Mouse (Mus musculus) mesoderm, embryonic 11.5 days (tissue): Measurements from ENCODE around the gene Kng2.
"Not testable (repeated sequence)": the region's sequence is repeated elsewhere in the genome, so short reads cannot be mapped to it uniquely, and the experiment has no call there.

Experiments used
- DNase-seq: peaks from one replicate; pipeline ENCODE4 v3.0.0-alpha.2; 2012; ENCODE audit warnings: low read depth, low spot score

The Kng2 gene

DNA sequence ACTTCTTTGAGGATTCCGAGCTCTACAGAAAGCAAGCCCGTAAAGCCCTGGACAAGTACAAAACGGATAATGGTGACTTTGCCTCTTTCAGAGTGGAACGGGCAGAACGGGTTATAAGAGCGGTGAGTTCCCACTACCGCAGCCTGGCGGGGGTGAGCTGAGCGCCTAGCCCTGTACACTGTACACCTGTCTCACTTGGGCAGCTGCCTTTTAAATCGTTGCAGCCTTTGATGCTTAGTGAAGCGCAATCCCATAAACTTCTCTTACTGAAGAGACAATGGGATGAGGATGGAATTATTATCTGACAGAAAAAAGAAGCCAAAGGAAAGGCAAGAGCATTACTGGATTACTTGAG is 73.2 kb downstream of the Kng2 start:
- DNase-seq = no peak

DNA sequence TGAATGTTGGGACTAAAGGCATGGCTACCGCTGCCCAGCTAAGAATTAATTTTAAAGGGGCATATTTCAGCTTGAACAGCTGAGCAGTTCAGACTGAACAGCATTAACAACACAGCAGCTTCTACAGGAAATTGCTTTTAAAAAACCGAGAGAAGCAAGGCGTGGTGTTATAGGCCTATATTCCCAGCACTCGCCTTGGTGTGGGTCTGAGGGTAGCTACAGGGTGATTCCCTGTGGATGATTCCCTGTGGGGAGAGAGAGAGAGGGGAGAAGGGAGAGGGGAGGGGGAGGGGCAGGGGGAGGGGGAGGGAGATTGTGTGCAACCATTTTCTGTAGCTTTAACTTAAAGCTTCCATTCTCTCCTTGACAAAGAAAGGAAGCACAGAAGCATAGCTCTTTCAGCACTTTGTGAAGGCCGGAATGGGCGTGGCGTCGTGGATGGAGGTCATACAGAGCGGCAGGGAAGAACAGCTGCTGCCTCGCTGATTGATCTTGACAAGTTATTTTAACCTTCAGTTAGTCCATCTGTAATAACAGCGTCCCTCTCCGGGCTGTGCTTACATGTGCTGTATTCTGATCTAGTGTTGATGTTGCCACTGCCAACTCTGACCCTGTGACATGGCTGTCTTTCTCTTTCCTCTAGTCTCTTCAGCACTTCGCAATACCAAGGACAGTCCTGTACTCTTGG is 73.7 kb downstream of the Kng2 start:
- DNase-seq = peak; percentile 76

DNA sequence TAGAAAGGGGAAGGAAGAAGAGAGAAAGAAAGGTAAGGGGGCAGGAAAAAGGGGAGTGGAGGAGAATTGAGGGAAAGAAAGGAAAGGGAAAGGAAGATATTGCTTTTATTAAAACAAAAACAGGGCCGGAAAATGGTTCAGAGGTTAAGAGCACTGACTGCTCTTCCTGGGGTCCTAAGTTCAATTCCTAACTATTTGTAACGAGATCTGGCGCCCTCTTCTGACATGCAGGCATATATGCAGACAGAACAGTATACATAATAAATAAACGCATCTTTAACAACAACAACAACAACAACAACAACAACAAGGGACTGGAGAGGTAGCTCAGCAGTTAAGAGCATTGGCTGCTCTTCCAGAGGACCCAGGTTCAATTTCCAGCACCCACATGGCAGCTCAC is 76.2 kb downstream of the Kng2 start:
- no peak for DNase-seq

DNA sequence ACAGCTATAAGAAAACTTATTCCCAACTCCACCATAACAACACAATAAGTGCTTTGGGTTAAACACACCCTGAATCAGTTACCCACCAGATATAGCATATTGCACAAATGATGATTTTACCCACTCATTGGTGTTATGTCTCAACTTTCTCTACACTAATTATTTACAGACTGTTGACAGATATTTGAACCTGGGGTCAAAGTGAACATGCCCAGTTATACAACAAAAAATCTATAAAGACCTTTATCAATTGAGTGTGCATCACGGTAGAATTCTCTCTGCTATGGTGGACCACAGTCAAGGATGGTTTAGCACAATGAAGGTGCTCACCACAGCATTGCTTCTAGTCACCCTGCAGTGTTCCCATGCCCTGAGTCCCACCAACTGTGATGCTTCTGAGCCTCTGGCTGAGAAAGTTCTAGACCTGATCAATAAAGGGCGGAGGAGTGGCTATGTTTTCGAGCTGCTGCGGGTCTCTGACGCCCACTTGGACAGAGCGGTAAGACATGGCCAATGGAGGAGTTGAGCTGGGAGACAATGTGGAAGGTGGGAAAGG is 78.4 kb downstream of the Kng2 start, which contains the start of gene Hrg:
Gene Hrg (plus strand): TSS at position 233 of the 556 bp plus-strand sequence.
- DNase-seq = no peak

DNA sequence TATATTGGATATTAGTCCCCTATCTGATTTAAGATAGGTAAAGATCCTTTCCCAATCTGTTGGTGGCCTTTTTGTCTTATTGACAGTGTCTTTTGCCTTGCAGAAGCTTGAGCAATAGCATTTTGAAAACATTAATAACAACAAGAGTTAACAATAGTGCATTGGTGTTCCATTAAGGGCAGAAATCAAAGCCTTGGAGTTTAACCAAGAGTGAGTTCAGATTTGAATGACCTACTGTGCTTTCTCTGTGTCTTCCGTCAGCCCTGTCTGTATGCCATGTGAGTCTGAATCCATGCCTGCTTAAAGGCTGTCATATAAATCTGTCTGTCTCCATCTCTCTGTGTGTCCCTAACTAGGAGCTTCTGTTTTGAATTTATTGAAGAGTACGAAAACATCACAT is 81.9 kb downstream of the Kng2 start:
- no peak for DNase-seq

DNA sequence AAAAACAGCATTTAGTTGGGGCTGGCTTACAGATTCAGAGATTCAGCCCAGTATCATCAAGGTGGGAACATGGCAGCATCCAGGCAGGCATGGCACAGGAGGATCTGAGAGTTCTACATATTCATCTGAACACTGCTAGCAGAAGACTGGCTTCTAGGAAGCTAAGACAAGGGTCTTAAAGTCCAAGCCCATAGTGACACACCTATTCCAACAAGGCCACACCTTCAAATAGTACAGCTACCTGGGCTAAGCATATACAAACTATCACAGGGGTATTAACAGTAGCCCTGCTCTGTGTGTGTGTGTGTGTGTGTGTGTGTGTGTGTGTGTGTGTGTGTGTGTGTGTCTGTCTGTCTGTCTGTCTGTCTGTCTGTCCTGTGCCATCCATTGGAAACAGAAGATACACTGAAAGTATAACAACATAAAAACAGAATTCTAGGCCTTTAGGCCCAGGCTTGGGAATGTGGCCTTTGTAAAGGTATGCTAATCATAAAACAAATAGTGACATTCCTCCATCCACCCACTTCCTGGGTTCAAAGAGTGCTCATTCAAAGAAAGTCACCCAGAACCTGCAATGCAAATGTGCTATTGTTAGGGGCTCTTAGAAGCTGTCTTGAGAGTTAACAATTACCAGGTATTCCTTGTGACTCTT is 87.3 kb downstream of the Kng2 start:
- not testable (repeated sequence) for DNase-seq

DNA sequence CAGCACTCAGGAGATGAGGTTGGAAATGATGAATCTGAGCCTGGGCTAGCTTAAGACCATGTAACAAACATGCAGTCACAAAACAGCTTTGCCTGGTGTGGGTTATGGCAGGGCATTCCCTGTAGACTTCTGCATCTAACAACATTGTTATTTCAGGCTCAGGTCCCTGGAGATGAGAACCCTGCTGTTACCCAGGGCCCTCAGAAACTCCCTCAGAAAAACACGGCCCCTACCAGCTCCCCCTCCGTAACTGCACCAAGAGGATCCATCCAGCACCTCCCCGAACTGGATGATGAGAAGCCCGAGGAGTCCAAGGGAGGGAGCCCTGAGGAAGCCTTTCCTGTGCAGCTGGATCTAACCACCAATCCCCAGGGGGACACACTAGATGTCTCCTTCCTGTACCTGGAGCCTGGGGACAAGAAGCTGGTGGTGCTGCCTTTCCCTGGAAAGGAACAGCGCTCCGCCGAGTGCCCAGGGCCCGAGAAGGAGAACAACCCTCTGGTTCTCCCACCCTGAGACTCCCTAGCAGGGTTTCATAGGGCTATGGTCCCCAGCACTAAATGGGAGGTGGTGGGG is 90.1 kb downstream of the Kng2 start:
- no peak for DNase-seq

DNA sequence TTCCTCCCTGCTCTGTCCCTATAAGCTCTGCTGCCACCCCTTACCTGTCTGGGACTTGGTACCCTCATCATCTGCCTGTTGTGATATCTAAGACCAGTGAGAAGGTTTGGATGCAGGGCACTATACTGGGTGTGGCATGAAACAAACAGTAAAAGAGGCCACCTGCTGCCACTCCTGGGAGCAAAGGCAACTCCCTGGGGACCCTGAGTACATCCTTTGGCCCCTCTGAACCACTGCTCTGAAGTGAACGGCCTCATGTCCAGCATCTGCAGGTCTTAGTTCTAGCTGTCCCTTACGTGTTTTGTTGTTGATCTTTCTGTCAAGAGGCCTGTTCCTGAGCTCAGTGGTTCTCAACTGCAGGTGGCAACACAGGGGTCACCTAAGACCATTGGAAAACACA is 90.7 kb downstream of the Kng2 start:
- no peak for DNase-seq

DNA sequence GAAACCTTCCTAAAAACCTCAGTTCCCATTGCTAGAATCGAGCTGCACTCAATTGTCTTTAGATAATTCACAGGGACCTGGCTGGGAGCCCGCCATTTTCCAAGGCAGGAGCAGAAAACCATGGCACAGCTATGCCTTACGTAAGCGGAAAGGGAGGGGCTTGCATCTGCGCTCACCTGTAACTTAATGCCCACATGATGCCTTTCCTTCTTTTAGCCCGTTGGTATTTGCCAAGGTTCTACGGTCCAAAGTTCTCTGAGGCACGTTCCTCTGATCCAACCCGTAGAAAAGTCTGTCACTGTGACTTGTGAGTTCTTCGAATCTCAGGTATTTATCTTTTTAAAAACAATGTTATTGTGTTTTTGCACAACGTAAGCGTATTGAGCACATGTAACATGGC is 91.7 kb downstream of the Kng2 start:
- no peak for DNase-seq
